Mouse (Mus musculus) left cerebral cortex, postnatal 36 days (tissue): ENCODE measurements at regions not wholly inside any gene's neighbourhood (a gene's known extent, or its start where the extent isn't known, plus 50 kb on each side); places are given as distances from the start of the nearest gene placed in this dataset.

Experiments
- DNase-seq, 2 experiments: peaks; one replicate each; pipeline ENCODE4 v3.0.0; 2021 to 2022; ENCODE audit warnings: low spot score in 2 of 2, mixed read lengths in 1 of 2
- intact Hi-C: fragments of 180-260 bp; cut with DNase I; formaldehyde crosslinking; loops from one replicate; pipeline ENCODE4 v1.15.1; 2025

GRCm38 (mm10) chr4:55134339-55134738 lies 189.5 kb downstream of the Zfp462 start:
- intact Hi-C loops, result no loop called here

GRCm38 (mm10) chr4:55134791-55135190 lies 189.9 kb downstream of the Zfp462 start:
- DNase-seq, result no peak
- intact Hi-C loops, result no loop called here

More at GRCm38 (mm10) chr4:55134339-55134738, 189.5 kb downstream of the Zfp462 start:
- DNase-seq, result no peak

DNA sequence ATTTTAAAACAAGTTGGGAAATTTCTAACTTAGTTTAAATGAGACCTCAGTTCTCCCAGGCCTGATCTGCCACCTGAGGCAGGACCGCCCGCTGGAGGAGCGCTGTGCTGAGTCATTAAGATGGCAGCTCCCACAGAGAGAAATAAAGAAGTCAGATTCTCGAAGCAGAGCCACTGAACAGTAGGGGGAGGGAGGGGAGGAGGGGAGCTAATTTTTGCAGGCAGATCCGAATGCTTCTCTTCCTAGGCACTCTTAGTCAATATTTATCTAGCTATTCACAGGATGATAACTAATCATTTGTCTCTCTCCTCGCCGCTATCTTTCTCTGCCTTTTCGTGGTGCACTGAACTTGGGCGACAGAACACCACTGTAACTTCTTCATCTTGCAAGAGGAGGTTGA lies 191.4 kb downstream of the Zfp462 start:
- intact Hi-C loops, result no loop called here
- DNase-seq, result no peak

DNA sequence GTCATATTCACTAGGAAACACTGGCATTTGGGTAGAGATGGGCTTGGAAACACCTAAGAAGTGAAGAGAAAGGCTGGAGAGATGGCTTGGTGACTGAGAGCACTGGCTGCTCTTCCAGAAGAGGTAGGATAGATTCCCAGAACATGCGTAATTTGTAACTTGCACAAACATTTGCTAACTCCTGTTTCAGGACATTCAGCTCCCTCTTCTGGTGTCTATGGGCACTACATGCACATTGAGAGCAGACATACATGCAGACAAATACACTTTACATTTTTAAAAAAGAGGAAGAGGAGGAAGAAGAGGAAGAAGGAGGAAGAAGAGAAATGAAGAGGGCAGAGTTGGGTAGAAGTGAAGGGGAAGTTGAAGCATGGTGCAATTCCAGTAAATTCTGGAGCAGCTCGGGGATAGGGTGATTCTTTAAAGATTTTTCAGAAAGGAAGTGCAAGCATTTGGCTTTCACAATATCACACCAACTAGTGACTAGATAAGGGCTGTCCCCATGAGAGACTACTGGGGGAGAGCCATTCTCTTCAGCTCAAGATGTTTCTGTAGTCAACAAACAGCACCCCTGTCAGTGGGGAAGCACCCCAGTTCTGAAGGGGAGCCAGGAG lies 193.0 kb downstream of the Zfp462 start:
- intact Hi-C loops, result no loop called here
- no peak for DNase-seq

- intact Hi-C loops, result no loop called here
- DNase-seq, result no peak
These were observed 196.5 kb downstream of the Zfp462 start for GRCm38 (mm10) chr4:55141317-55141716.

- intact Hi-C loops, result no loop called here
- DNase-seq, result no peak
These were observed 197.3 kb downstream of the Zfp462 start for GRCm38 (mm10) chr4:55141923-55142732.

DNA sequence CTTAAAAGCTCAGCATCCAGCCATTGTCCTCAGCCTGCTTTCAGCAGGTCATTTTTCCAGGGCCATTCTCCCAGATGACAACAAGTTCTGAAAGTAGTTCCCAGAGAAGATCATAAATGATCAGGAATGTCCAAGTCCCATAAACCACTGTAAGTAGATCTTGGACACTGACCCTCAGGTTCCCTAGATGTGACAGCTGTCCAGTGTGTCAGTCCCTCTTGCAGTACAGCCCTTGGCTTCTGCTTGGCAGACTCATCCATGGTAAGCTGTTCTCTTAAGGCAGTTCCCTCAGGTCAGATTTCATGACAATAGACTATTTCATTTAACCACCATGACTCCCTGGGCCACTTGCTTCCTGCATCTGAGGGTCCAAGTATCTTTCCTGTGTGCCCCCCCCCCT lies 198.6 kb downstream of the Zfp462 start:
- intact Hi-C loops, result no loop called here
- no peak for DNase-seq

- no peak for DNase-seq
- intact Hi-C loops, result no loop called here
These were observed 200.1 kb downstream of the Zfp462 start for GRCm38 (mm10) chr4:55144995-55145394.

DNA sequence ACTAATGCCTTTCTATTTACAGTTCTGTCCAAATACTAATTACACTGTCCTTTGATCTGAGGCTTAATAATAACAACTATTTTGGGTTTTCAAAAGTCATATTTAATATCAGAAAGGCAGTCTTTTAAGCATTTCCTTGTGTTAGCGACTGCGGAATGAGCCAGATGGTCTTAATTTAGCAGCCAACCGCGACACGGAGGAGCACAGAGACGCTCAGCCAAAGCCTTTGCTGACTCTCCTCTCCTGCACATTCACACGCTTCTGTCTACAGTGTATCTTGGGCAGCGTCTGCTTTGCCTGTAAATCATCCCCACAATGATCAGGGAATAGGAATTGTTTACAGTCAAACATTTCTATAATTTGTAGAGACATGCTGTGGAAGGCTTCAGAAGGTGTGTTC lies 201.1 kb downstream of the Zfp462 start:
- DNase-seq, result peak in 1 of 2 experiments; percentile 9
- intact Hi-C loops, result no loop called here

GRCm38 (mm10) chr4:55148380-55148779 lies 201.5 kb upstream of the Rad23b start:
- intact Hi-C loops, result no loop called here
- no peak for DNase-seq

DNA sequence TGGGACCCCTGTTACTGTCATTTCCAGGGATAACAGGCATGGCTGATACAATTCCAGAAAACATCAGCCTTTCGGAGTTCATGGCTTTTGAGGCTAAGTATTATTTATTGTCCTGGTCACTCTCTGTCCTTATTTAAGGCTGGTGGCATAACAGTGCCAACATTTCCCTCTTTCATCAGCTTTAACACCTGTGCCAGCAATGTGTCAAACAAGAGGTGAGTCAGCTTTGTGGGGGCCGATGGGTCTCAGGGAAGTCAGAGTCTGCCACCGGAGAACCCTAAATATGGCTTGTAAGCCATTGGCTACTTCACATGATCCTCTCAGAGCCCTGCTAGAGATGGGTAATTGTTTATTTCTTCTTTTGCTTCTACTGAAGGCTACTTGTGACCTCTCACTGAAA lies 195.3 kb upstream of the Rad23b start:
- intact Hi-C loops, result no loop called here
- DNase-seq, result no peak

GRCm38 (mm10) chr4:55158166-55158739 lies 191.6 kb upstream of the Rad23b start:
- no peak for DNase-seq
- intact Hi-C loops, result no loop called here

GRCm38 (mm10) chr4:55166266-55166665 lies 183.6 kb upstream of the Rad23b start:
- DNase-seq, result no peak
- intact Hi-C loops, result no loop called here

- intact Hi-C loops, result no loop called here
- no peak for DNase-seq
These were observed 180.8 kb upstream of the Rad23b start for GRCm38 (mm10) chr4:55169063-55169462.

- DNase-seq, result no peak
- intact Hi-C loops, result no loop called here
These were observed 177.4 kb upstream of the Rad23b start for GRCm38 (mm10) chr4:55172334-55172891.

GRCm38 (mm10) chr4:55176026-55176425 lies 173.8 kb upstream of the Rad23b start:
- no peak for DNase-seq
- intact Hi-C loops, result no loop called here

GRCm38 (mm10) chr4:55179456-55179855 lies 170.4 kb upstream of the Rad23b start:
- intact Hi-C loops, result no loop called here

GRCm38 (mm10) chr4:55183519-55183918 lies 166.3 kb upstream of the Rad23b start:
- no peak for DNase-seq
- intact Hi-C loops, result no loop called here

More at GRCm38 (mm10) chr4:55179456-55179855, 170.4 kb upstream of the Rad23b start:
- no peak for DNase-seq

- intact Hi-C loops, result no loop called here
- no peak for DNase-seq
These were observed 161.1 kb upstream of the Rad23b start for GRCm38 (mm10) chr4:55188716-55189115.

GRCm38 (mm10) chr4:55190586-55190985 lies 159.3 kb upstream of the Rad23b start:
- DNase-seq, result peak in 1 of 2 experiments; percentile 25
- intact Hi-C loops, result no loop called here

GRCm38 (mm10) chr4:55194061-55194460 lies 155.8 kb upstream of the Rad23b start:
- no peak for DNase-seq
- intact Hi-C loops, result no loop called here
